ENCODE assay signal across 20 mouse cellular contexts in genomic region chr4:40157500-40158223, GRCm38 (mm10). TPM values are rescaled to one million over a fixed set of nuclear protein-coding genes. Genes with fewer than 3 reads are reported as not detected.
A peak's percentile ranks its signal among the peaks of the same experiment; 100 is the strongest.
DNase-seq lines count a peak whose midpoint lies in the region; ATAC-seq and TF ChIP-seq lines count a peak whose summit lies in the region.
"Had no signal": no experiment of that assay in that cellular context is flagged by ENCODE, and none has a peak within 500 bp of the region (broad histone marks: within the 10 kb centered on the region; RNA-seq: fewer than 3 reads in every experiment).

No protein-coding gene starts in this region.

- H3K36me3 ChIP-seq in liver, adult 2 months (ENCODE audit: control insufficient read depth, insufficient read depth, low read length): no peaks in the 10 kb centered on the region
- H3K36me3 ChIP-seq in liver, embryonic 11.5 days (ENCODE audit: control insufficient read depth, insufficient read depth, low read length): no peaks in the 10 kb centered on the region
- H3K36me3 ChIP-seq in G1E (replicated peaks): peaks cover 49% of the 10 kb centered on the region
- no peaks in the 10 kb centered on the region for H3K36me3 ChIP-seq in intestine, embryonic 16.5 days (ENCODE audit: control insufficient read depth, insufficient read depth, low read length)
- H3K36me3 ChIP-seq in hindbrain, embryonic 10.5 days: peaks cover 22% of the 10 kb centered on the region
- H3K36me3 ChIP-seq: hindbrain, embryonic 15.5 days; midbrain, embryonic 13.5 days had no signal

- H3K4me2 ChIP-seq in liver, embryonic 11.5 days: no peak overlapping the region
- H3K4me2 ChIP-seq in intestine, embryonic 16.5 days (ENCODE audit: low read depth, low read length): no peak overlapping the region
- H3K4me2 ChIP-seq: forebrain, embryonic 13.5 days; heart, embryonic 12.5 days; hindbrain, embryonic 15.5 days; liver, embryonic 13.5 days; midbrain, embryonic 13.5 days; neural tube, embryonic 12.5 days had no signal

- H3K27ac ChIP-seq in liver, adult 2 months (replicated peaks; ENCODE audit: insufficient read depth, low read depth, low read length): peak overlapping the region; percentile 70
- H3K27ac ChIP-seq in liver, embryonic 11.5 days (ENCODE audit: low read depth, low read length): no peak overlapping the region
- 0 out of 2 replicates have a peak overlapping the region, but pooled peaks have one; percentile 15 for H3K27ac ChIP-seq in intestine, embryonic 16.5 days (ENCODE audit: low read length)
- no peak overlapping the region for H3K27ac ChIP-seq in hindbrain, embryonic 10.5 days
- H3K27ac ChIP-seq: embryonic facial prominence, embryonic 10.5 days; forebrain, embryonic 13.5 days; hindbrain, embryonic 15.5 days; midbrain, embryonic 13.5 days; neural tube, embryonic 12.5 days had no signal

- peak overlapping the region; percentile 25 for H3K9ac ChIP-seq in liver, adult 2 months (ENCODE audit: low read depth, low read length)
- H3K9ac ChIP-seq in liver, embryonic 11.5 days (ENCODE audit: low read depth, low read length): no peak overlapping the region
- H3K9ac ChIP-seq in intestine, embryonic 16.5 days (ENCODE audit: low read depth, low read length): no peak overlapping the region
- H3K9ac ChIP-seq: forebrain, embryonic 13.5 days; heart, embryonic 12.5 days; hindbrain, embryonic 15.5 days; liver, embryonic 13.5 days; midbrain, embryonic 13.5 days; neural tube, embryonic 12.5 days had no signal

- peaks cover 55% of the 10 kb centered on the region for H3K4me1 ChIP-seq in liver, adult 2 months (ENCODE audit: control insufficient read depth, insufficient read depth, low read length)
- H3K4me1 ChIP-seq in liver, embryonic 11.5 days (replicated peaks; ENCODE audit: control insufficient read depth, insufficient read depth, low read length): peaks cover 13% of the 10 kb centered on the region
- H3K4me1 ChIP-seq in G1E (ENCODE audit: insufficient read depth, low read depth, low read length): peaks cover 67% of the 10 kb centered on the region
- peaks cover 23% of the 10 kb centered on the region for H3K4me1 ChIP-seq in intestine, embryonic 16.5 days (ENCODE audit: control insufficient read depth, insufficient read depth, low read length)
- H3K4me1 ChIP-seq in hindbrain, embryonic 10.5 days (replicated peaks): no peaks in the 10 kb centered on the region
- H3K4me1 ChIP-seq: forebrain, embryonic 13.5 days; hindbrain, embryonic 15.5 days; neural tube, embryonic 12.5 days had no signal

- 31% methylated on average over 5 of the region's 5 CpGs for WGBS in liver, adult 2 months
- WGBS in liver, embryonic 11.5 days: 73% methylated on average over 5 of the region's 5 CpGs
- WGBS in intestine, embryonic 16.5 days: 61% methylated on average over 5 of the region's 5 CpGs
- WGBS in hindbrain, embryonic 10.5 days: 78% methylated on average over 5 of the region's 5 CpGs

- no peak for DNase-seq in frontal cortex, postnatal 10 days (ENCODE audit: low spot score in 2 of 2)
- peak; percentile 71 for DNase-seq in liver, adult 2 months (ENCODE audit: extremely low read depth, low read depth, low spot score)
- no peak for DNase-seq in liver, embryonic 11.5 days (ENCODE audit: low spot score)
- no peak for DNase-seq in G1E (ENCODE audit: low spot score)
- DNase-seq in hindbrain, embryonic 10.5 days (ENCODE audit: low spot score): no peak
- DNase-seq: cerebellum, adult 9-10 months; gastrocnemius, postnatal 36 days; kidney, adult 11 months; kidney, postnatal 14 days; left cerebral cortex, postnatal 4 days; liver, embryonic 13.5 days; thymus, postnatal 25 days had no signal

- no peaks in the 10 kb centered on the region for H3K27me3 ChIP-seq in liver, adult 2 months (ENCODE audit: control insufficient read depth, insufficient read depth, low read length)
- no peaks in the 10 kb centered on the region for H3K27me3 ChIP-seq in liver, embryonic 11.5 days (replicated peaks; ENCODE audit: control insufficient read depth, insufficient read depth, low read length)
- no peaks in the 10 kb centered on the region for H3K27me3 ChIP-seq in G1E (ENCODE audit: insufficient read depth, low read length)
- H3K27me3 ChIP-seq in intestine, embryonic 16.5 days (replicated peaks; ENCODE audit: control insufficient read depth, insufficient read depth, low read length): no peaks in the 10 kb centered on the region
- H3K27me3 ChIP-seq in hindbrain, embryonic 10.5 days (ENCODE audit: insufficient read depth, poor library complexity, severe bottlenecking): no peaks in the 10 kb centered on the region
- H3K27me3 ChIP-seq: forebrain, embryonic 13.5 days; heart, embryonic 12.5 days; hindbrain, embryonic 15.5 days; liver, embryonic 13.5 days; midbrain, embryonic 13.5 days; neural tube, embryonic 12.5 days had no signal

- TF ChIP-seq CTCF in liver, adult 2 months (IDR thresholded peaks at IDR 0.05; ENCODE audit: low read depth, low read length): no peak
- TF ChIP-seq CTCF in G1E (IDR thresholded peaks at IDR 0.05; ENCODE audit: low read depth, low read length): no peak

- H3K79me2 ChIP-seq in liver, adult 2 months (ENCODE audit: control insufficient read depth, insufficient read depth, low read length): peaks cover 31% of the 10 kb centered on the region

- ATAC-seq in frontal cortex, adult (ENCODE audit: low TSS enrichment): peak; percentile 2; the same call in 1 of the 2 replicates
- no peak for ATAC-seq in liver, embryonic 11.5 days (replicated peaks; ENCODE audit: low FRiP score)
- no peak for ATAC-seq in G1E (ENCODE audit: extremely low read depth, insufficient number of reproducible peaks, low FRiP score, poor library complexity, severe bottlenecking)
- ATAC-seq in intestine, embryonic 16.5 days: no peak
- ATAC-seq: forebrain, embryonic 13.5 days; midbrain, embryonic 13.5 days had no signal

- H3K9me3 ChIP-seq in liver, embryonic 11.5 days (ENCODE audit: control insufficient read depth, low read length): no peaks in the 10 kb centered on the region; the same call in none of the 2 replicates
- peaks cover 7% of the 10 kb centered on the region for H3K9me3 ChIP-seq in G1E (replicated peaks)
- H3K9me3 ChIP-seq in intestine, embryonic 16.5 days (ENCODE audit: control insufficient read depth, low read length): no peaks in the 10 kb centered on the region
- H3K9me3 ChIP-seq in hindbrain, embryonic 10.5 days: peaks cover 8% of the 10 kb centered on the region
- H3K9me3 ChIP-seq: hindbrain, embryonic 15.5 days had no signal

- no peak overlapping the region for H3K4me3 ChIP-seq in liver, adult 2 months (ENCODE audit: insufficient read depth, low read depth, low read length)
- no peak overlapping the region for H3K4me3 ChIP-seq in liver, embryonic 11.5 days (ENCODE audit: low read depth, low read length)
- H3K4me3 ChIP-seq in G1E (ENCODE audit: low read depth, low read length): peak overlapping the region; percentile 67; the same call in 1 of the 2 replicates
- H3K4me3 ChIP-seq in intestine, embryonic 16.5 days (ENCODE audit: low read length): no peak overlapping the region
- H3K4me3 ChIP-seq in hindbrain, embryonic 10.5 days: no peak overlapping the region
- H3K4me3 ChIP-seq: embryonic facial prominence, embryonic 10.5 days; forebrain, embryonic 13.5 days; heart, embryonic 12.5 days; hindbrain, embryonic 15.5 days; liver, embryonic 13.5 days; midbrain, embryonic 13.5 days; neural tube, embryonic 12.5 days had no signal

- no peak for TF ChIP-seq POLR2A in liver, adult 2 months (IDR thresholded peaks at IDR 0.05; ENCODE audit: extremely low read depth, insufficient read depth, low read length)

RNA-seq across cellular contexts. Expression of gene Aco1, which starts 14.8 kb away (rescaled TPM):
- total RNA-seq in liver, adult 2 months (2014; rRNA removed): 173 and 178 TPM in 2 replicates
- polyA plus RNA-seq in liver, adult 2 months (2012; rRNA removed): 112 and 125 TPM in 2 replicates
- polyA plus RNA-seq in liver, embryonic 11.5 days (2014; fragmentation: Nextera tagmentation; extraction: Ambion mirVana): 36.7 and 42.1 TPM in 2 replicates
- total RNA-seq in G1E (2014; fragmentation: Nextera tagmentation) (133 and 144 TPM in 2 replicates), G1E (2017) (119 and 120 TPM in 2 replicates)
- 28.4 and 34.1 TPM in 2 replicates for polyA plus RNA-seq in G1E (2012)
- 79.0 and 88.1 TPM in 2 replicates for polyA plus RNA-seq in intestine, embryonic 16.5 days (2015; fragmentation: Nextera tagmentation; extraction: Ambion mirVana)
- 54.9 and 56.2 TPM in 2 replicates for polyA plus RNA-seq in hindbrain, embryonic 10.5 days (2016; fragmentation: Nextera tagmentation; extraction: Ambion mirVana)

Comparison
In these comparisons a context has a peak if more than half of its experiments do, and no peak if none do; other contexts are left out.
1. H3K27ac ChIP-seq: peak in liver, adult 2 months (single experiment) and intestine, embryonic 16.5 days (single experiment); none in liver, embryonic 11.5 days (single experiment) and hindbrain, embryonic 10.5 days (single experiment).